Mouse (Mus musculus): Measurements from ENCODE around the gene Cisd3.
"Not testable (repeated sequence)": the region's sequence is repeated elsewhere in the genome, so short reads cannot be mapped to it uniquely, and the experiment has no call there.

Gene Cisd3

DNA sequence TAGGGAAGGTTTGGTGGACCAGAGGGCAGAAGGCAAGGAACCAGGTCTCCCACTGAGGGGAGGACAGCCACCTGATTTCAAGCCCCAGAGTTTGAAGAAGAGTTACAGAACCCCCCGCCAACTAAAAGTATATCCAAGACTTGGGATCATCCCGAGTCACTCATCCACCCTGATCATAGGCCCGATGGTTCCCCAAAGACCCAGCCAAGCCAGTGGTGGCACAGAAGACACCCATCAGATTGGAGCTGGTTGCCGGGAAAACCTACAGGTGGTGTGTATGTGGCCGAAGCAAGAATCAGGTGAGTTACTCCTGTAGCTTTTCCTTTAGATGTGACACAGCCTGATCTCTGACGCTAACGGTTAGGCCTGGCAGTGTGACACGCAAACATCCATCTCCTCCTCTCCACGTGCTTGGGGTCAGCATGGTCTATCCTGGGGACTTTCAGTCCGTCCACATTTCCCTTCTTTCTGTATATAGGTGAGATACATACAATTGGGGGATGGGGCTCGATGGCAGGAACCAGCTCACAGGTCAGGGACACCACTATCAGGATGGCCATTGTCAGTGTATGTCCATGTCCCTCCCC is 789 bp downstream of the Cisd3 start:
- in situ Hi-C loops (cut with MboI, MseI) = no loop called here

DNA sequence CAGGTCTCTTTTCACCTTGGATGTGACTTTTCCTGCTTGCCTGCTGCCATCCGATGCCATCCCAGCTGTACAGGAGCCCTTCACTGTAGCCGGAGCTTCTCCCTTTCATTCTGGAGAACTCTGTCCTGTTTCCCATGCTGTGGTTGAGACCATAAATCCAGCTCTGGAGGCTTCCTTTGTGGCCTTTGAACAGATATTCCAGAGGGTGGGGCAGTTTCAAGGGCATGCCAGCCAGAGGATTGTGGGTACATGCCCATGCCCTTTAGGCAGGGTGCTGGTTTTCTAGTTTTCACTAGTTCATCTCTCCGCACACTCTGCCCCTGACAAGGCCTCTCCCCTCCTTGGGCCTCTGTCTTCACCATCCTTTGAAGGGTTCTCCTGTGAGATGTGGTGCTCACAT is 1.4 kb downstream of the Cisd3 start:
- in situ Hi-C loops (cut with MboI, MseI) = no loop called here

DNA sequence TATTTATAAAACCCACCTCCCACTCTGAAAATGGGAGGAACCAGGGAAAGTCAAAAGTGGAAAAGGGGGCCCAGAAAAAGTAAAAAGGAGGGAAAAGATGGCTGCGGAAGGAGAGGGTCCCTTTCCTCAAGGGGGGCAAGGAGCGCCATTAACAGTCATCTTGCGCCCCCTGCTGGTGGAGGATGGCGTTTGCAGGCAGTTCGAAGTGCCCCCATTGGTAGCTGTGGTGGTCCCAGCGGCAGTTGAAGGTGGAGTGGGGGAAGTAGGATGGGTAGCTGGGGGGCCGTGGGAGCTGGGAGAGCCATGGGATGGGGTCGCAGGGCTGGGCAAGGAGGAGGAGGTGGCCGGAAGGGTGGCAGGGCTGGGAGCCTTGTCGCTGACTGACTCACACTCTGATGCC is 4.2 kb downstream of the Cisd3 start:
- in situ Hi-C loops (cut with MboI, MseI) = loop anchor here (5.0 kb wide), 1 partner anchor 38 kb away; no protein-coding TSS in a partner anchor

DNA sequence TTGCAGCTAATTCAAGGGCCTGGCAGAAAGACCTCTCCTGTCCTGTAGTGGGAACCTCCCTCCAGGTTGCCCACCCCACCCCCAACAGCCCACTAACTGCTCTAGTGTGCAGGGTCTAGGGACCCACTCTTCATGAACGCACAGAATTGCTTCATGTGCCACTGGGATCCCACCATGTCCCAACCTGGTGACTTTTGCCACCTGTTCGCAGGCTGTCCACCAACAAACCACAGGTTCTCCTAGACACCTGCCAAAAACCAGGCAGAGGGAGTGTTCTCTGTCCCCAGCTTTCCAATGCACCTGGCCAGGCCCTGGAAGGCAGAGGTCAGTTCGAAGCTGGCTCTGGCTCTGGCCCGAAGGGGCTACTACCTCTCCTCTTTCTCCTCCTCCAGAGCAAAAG is 8.8 kb downstream of the Cisd3 start:
- in situ Hi-C loops (cut with MboI, MseI) = loop anchor here (5.0 kb wide), 1 partner anchor 42 kb away; no protein-coding TSS in a partner anchor

DNA sequence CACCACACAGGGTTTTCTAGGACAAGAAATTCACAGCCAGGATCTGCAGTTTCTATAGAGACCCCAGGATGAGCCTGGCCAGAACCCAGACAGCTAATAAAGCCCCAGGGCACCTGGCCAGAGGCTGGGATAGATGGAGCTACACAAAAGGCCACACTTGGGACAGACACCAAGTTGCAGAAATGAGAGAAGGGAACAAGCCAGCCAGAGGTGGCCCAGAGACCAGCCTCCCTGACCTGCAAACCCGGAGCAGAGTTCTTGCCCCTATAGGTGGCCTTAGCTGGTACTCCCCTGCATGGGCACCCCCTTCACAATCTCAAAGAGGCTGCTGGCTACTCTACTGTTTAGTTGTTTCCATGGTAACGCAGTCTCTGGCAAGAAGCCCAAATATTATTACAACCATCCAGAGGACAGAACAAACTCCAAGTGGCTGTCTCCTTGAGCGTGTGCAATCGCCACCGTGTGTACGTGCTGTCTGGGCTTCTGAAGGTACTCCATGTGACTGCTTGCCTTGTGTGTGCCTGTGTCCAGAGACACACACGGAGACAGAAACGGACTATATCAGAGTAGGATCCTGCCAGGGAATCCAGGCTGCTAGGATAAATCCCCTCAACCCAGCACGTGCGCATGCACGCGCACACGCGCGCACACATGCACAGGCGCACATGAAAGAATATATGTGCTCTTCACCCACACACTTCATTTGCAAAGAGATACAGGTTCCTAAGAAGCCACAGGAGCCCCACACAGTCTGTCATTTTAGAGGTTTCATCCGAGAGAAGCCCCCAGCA is 9.5 kb downstream of the Cisd3 start:
- in situ Hi-C loops (cut with MboI, MseI) = loop anchor here (5.0 kb wide), 1 partner anchor 43 kb away; no protein-coding TSS in a partner anchor

DNA sequence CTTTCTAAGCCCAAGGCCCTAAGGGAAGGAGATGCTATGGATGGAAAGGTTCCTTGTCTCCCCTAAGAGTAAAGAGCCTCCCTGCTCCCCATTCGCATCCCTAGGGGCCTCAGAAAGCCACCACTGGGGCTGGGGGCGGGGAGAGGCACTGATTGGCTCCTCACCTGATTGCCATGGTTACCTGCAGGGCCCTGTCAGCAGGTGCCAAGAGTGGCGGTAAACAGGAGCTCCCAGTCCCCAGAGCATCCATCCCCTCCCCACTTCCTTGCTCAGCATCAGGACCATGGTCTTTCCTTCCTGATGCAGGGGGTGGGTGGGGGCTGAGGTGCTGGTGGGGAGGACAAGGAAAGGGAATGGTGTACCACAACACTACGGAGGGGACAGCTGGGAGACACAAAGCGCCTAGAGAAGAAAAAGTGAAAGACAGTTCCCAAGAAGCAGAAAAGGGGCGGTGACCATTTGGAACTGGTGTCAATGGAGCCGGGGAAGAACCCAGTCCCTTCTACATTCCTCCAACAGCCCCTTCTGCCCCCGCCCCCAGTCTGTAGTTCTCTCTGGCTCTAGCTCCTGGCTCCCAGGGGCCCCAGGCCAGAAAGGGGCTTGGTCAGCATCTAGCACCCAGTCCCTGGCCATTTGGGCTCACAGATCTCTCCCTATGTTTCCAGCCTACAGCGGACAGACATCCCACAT is 10.2 kb downstream of the Cisd3 start:
- in situ Hi-C loops (cut with MboI, MseI) = no loop called here

DNA sequence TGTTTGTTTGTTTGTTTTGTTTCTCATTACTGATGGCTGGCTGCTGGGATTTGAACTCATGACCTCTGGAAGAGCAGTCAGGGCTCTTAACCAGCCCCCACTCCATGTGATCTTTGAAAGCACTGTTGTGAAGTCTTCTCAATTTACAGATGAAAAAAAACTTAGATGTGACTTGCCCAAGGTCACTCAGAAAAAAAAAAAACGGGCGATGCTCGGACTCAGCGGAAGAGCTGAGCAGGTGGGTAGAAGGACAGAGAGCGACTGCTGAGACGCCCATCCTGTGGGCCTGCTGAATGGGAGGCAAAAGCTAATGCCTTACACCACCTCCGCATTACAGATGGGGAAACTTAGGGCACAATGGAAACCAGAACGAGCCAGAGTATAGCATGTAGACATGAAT is 11.0 kb downstream of the Cisd3 start:
- in situ Hi-C loops (cut with MboI, MseI) = no loop called here

DNA sequence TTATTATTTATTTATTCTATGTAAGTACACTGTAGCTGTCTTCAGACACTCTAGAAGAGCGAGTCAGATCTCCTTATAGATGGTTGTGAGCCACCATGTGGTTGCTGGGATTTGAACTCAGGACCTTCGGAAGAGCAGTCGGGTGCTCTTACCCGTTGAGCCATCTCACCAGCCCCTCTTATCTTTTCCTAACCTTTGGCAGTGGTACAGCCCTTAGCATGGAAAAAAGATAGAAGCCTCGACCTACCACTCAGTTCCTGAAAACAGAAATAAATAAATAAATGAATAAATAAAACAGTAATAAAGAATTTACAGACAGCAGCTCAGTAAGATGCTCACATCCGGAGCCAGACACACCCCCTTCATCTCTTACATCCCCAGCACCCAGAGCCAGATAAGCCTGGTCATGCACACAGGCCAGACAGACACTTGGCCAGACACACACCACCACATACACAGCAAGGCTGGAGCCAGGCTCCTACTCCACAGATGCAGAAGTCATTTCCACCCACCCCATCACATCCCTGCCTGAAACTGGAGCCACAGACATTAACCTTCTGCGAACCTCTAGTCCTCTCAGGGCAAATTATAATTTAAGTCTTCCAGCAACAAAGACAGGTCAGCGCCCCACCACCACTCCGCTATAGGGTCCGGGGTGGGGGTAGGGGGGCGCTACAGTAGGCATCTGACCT is 11.7 kb downstream of the Cisd3 start:
- in situ Hi-C loops (cut with MboI, MseI) = no loop called here

DNA sequence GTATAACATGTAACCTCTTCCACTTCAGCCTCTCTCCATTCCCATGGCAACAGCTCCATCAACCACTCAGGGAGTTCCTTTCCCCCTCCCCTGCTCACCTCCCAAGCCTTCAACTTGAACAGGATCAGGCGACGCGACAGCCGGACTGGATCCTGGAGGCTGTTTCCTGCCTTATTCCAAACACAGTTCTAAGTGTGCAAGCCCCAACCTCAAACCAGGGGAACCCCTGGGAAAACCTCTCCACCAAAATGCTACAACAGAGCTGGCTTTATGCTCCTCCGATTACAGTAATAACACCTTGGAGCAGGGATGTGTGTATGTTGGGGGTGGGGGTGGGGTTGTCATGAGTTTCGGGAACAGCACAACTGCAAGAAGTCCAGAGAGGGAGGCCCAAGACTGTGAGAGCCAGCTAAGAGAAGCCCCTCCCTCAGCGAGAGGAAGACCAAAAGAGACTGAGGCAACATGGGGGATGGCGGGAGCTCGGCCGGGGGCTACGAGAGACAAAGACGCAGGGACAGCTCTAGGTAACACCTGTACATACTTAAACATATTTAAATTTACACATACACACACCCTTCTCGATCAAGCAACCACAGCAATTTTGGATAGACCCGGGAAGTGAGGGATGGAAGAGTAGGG is 12.4 kb downstream of the Cisd3 start:
- in situ Hi-C loops (cut with MboI, MseI) = no loop called here

DNA sequence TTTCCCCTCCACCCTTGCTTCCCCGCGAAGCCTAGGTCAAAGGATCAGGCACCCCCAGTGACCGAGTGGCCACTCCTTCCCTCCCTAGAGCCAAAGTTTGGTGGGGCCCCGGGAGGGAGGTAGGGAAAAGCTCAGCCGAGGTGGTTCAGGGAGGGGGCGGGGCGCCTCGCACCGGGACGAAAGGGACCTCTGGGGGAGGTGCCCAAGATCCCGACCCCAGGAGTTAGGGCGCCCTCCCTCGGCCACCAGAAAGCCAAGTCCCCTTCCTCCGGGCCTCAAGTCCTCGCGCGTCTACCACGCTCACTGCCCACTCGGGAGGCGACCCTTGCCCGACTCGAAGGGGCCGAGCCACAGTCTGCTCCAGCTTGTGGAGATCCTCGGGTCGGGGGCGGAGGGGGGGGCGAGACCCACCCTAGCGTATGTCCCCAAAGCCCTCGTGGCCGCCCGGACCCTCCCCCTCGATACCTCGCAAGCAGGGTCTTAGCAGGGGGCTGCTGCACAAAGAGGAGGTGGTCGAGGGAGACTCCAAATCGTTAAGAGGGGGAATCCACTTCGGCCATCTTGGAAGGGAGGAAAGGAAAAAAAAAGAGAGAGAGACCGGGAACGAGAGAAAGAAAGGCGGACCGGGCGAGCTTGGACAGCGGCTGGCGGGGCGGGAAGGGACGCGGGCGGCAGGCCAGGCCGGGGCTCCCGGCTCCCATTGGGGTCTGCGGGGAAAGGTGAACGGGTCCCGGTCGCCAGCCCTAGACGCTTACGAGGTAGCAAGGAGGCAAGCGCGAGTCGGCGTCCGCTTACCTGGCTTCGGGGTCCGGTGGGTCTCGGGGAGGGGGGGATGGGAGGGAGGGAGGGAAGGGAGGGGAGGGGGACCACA is 13.3 kb downstream of the Cisd3 start:
- in situ Hi-C loops (cut with MboI, MseI) = no loop called here

DNA sequence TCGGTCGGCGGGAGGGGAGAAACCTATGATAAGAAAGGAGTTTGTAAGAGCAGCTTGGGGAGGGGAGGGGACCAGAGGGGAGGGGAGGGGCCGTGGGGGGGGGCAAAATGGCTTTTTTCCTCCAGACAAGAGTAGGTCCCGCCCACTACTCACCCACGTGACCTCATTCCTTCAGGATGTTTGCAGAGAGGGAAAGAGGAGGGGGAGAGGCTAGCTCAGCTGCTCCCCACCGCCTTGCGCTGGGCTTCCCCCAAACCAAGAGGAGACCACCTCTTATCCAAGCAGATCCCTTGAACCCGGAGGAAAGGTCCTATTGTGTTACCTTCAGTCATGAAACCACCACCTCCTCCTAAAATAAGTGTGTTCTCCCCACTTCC is 14.0 kb downstream of the Cisd3 start:
- in situ Hi-C loops (cut with MboI, MseI) = loop anchor here (5.0 kb wide), 1 partner anchor 43 kb away; the partner anchor contains the start of gene Pip4k2b

DNA sequence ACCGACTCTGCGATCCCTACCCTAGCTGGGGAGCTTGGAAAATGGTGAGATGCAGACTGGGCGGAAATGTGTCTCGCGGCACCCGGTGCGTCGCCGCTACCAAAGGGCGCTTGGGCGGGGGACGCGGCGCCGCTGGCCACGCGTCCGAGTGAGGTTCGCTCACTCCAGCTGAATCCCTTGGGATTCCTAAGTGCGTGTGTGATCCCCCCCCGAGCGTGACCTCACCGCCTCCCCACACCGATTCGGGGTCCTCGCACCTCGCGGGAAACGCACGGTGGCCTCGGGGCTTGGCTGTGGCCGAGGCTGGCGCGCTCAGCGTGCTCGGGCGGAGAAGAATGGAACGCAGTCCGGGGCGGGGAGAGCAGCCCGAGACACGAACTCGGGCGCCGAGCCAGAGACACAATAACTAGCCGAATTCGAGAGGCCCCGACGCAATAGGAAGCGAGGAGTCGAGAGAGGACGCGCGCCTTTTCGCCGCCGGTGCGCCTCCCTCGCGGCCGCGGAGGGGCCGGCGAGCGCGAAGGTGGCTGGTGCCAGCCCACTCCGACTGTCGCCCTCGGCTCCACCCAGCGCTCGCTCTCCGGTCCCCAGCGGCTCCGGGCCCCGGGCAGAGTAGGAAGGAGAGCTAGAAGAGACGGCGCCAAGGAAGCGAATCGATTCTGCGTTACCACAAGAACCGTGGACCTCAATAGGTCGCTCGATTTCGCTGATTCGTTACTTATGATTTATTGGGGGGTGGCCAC is 14.5 kb downstream of the Cisd3 start, which contains the start of gene Pcgf2:
Pcgf2 (minus strand) TSS at position 495 of the 743 bp plus-strand sequence.
- in situ Hi-C loops (cut with MboI, MseI) = loop anchor here (5.0 kb wide), 1 partner anchor 42 kb away; the partner anchor contains the start of gene Pip4k2b

DNA sequence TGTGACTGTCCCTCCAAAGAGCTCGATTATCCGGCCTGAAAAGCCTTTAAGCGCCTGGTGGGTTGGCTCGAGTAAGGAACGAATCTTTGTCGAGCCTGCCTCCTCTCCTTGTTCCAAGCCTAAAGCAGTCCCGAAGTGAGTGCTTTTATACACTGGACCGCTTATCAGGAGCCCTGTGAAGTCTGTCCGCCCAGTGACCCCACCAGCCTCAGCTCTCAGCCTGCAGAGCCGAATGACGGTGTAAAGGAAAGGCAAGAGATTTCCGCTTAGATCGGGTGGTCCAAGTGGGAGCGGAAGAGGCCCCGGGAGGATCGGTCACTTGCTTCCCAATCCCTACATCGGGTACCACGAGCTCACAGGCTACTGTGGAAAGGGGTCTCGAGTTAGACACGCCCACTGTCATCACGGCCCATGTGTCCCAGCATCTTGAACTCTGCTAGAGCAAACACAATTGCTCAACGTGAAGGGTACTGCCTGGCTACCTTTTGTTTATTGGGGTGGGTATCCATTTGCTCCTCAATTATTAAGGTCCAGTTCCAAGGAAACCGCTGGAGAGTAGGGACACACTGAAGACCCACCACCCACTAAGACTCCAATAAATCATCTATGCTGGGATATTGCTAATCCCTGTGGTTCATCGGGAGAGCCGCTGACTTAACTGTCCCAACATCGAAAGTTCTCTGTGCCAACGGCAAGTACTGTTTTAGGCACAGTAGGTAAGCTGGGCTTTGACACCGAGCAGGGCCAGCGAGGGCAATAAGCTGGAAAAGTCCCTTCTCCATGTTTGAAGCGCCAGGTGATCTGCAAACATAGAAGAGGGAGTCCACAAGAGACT is 15.3 kb downstream of the Cisd3 start:
- in situ Hi-C loops (cut with MboI, MseI) = loop anchor here (5.0 kb wide), 1 partner anchor 41 kb away; the partner anchor contains the start of gene Pip4k2b

DNA sequence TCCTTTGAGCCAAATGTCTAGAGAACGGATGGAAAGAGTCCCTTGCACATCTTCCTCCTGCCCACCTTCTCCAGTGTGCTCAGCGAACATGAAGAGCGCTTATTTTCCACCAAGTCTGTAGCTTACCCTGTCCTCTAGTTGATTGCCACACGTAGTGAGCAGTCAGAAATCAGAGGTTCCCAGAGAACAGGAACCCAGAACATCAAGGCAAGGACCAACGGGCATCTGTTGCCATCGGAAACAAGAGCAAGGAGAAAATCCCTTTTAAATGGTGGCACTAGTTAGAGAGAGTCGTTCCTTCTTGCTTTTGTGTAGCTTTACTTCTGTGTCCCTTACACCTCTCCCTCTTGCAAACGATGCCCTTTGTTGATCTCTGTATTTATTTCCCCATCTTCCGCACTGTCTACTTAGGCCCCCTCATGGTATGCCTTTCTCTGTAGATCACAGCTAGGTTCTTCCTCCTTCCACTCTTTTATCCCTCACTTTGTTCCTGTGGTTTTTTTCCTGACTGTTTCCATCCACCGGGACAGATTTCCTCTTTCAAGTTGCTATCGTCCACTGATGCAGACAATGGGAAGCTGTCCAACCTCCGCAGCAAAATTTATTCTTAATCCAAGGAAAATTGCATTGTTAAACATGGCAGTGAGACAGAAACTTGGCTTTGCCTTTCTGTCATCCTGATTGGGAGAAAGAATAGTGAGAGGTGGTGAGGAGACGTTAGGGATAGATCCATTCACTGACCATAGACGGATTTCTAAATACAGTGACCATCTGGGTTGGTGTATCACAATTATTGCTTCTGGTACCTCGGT is 16.2 kb downstream of the Cisd3 start:
- in situ Hi-C loops (cut with MboI, MseI) = loop anchor here (5.0 kb wide), 1 partner anchor 41 kb away; the partner anchor contains the start of gene Pip4k2b

DNA sequence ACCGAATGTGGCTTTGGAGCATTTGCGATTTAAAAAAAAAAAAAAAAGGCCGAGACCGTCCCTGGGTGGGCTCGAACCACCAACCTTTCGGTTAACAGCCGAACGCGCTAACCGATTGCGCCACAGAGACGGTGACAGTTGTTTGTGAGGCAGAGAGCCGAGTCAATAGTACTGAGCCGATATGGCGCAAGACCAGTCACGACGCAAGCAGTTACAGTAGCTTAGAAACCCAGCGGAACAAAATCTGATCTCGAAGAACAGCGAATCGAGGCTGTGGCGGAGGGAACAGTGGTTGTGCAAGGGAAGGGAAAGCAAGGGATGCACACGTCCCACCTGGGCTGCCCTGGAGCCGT is 16.7 kb downstream of the Cisd3 start:
- in situ Hi-C loops (cut with MboI, MseI) = loop anchor here (5.0 kb wide), 1 partner anchor 40 kb away; the partner anchor contains the start of gene Pip4k2b

DNA sequence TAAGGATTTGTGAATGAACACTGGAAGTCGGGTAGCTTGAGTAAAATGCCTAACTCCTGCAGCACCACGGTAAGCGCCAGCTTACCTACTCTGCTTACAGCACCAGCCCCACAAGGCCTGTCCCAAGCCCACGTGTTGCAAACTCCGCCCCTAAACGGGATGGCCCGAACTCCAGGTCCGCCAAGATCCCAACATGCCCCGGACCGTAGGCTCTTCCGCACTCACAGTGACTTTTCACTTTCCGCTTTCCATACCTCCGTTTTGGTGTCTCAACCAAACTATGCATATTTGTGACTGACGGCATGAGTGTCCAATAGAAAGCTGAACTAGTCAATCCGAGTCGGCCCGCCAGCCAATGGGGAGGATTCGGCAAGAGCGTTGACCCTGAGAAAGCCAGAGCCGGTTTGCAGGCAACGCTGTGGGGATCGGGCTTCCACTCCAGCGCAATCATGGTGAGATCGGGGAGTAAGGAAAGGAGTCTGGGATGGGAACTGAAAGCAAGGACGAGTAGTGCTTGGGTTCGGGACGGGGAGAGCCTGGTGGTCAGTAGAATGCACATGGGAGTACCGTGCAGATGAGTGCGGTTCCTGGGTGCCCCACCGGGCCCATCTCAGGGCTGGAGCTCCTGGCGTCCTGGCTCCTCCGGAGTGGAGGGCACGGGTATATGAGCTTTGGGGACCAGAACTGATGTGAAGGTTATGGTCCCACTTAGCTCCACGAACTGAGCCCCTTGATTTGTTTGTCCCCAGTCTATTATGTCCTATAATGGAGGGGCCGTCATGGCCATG is 17.6 kb downstream of the Cisd3 start, which contains the start of gene Psmb3:
Psmb3 (plus strand) TSS at position 361 of the 788 bp plus-strand sequence.
- in situ Hi-C loops (cut with MboI, MseI) = loop anchor here (5.0 kb wide), 1 partner anchor 39 kb away; the partner anchor contains the start of gene Pip4k2b

DNA sequence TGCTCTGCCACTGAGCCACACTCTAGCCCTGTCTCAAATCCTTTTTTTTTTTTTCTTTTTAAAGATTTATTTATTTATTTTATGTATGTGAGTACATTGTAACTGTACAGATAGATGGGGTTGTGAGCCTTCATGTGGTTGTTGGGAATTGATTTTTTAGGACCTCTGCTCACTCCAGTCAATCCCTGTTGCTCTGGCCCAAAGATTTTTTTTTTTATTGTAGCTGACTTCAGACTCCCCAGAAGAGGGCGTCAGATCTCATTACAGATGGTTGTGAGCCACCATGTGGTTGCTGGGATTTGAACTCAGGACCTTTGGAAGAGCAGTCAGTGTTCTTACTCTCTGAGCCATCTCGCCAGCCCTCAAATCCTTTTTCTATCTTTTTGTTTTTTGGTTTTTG is 24.4 kb downstream of the Cisd3 start:
- in situ Hi-C loops (cut with MboI, MseI) = not testable (repeated sequence)

Measured in T-helper 1 cell (primary cell).